In genomic region chr11:101830112-101830511, GRCm38 (mm10) we compare ENCODE assay signal across 8 mouse cellular contexts. TPM values are rescaled to one million over a fixed set of nuclear protein-coding genes. Genes with fewer than 3 reads are reported as not detected.
A peak's percentile ranks its signal among the peaks of the same experiment; 100 is the strongest.
DNase-seq lines count a peak whose midpoint lies in the region; ATAC-seq and TF ChIP-seq lines count a peak whose summit lies in the region.

No protein-coding gene starts in this region.

- no peaks in the 10 kb centered on the region for H3K9me3 ChIP-seq in forebrain, embryonic 12.5 days
- no peaks in the 10 kb centered on the region for H3K9me3 ChIP-seq in forebrain, embryonic 16.5 days (ENCODE audit: control insufficient read depth, low read length)
- H3K9me3 ChIP-seq in hindbrain, embryonic 14.5 days (ENCODE audit: control insufficient read depth, low read length): no peaks in the 10 kb centered on the region
- H3K9me3 ChIP-seq in lung, embryonic 15.5 days: no peaks in the 10 kb centered on the region

- no peak for TF ChIP-seq CTCF in gastrocnemius, adult 2 months (IDR thresholded peaks at IDR 0.05)

- WGBS in forebrain, embryonic 12.5 days: 30% methylated on average over 10 of the region's 10 CpGs
- WGBS in forebrain, embryonic 16.5 days: 25% methylated on average over 10 of the region's 10 CpGs
- WGBS in hindbrain, embryonic 14.5 days: 24% methylated on average over 10 of the region's 10 CpGs
- 9% methylated on average over 10 of the region's 10 CpGs for WGBS in lung, embryonic 15.5 days

- peak overlapping the region; percentile 51; the same call in 1 of the 2 replicates for H3K27ac ChIP-seq in forebrain, embryonic 12.5 days
- H3K27ac ChIP-seq in forebrain, embryonic 16.5 days (ENCODE audit: low read length): no peak overlapping the region
- peak overlapping the region; percentile 83 for H3K27ac ChIP-seq in gastrocnemius, adult 2 months
- H3K27ac ChIP-seq in hindbrain, embryonic 14.5 days: no peak overlapping the region
- H3K27ac ChIP-seq in lung, embryonic 15.5 days: peak overlapping the region; percentile 70

- H3K27me3 ChIP-seq in forebrain, embryonic 12.5 days: no peaks in the 10 kb centered on the region
- H3K27me3 ChIP-seq in forebrain, embryonic 16.5 days (replicated peaks; ENCODE audit: control insufficient read depth, insufficient read depth, low read length): no peaks in the 10 kb centered on the region
- no peaks in the 10 kb centered on the region for H3K27me3 ChIP-seq in hindbrain, embryonic 14.5 days (ENCODE audit: control insufficient read depth, insufficient read depth, low read length)
- H3K27me3 ChIP-seq in lung, embryonic 15.5 days: no peaks in the 10 kb centered on the region

- H3K36me3 ChIP-seq in forebrain, embryonic 12.5 days (replicated peaks): no peaks in the 10 kb centered on the region
- no peaks in the 10 kb centered on the region for H3K36me3 ChIP-seq in forebrain, embryonic 16.5 days (ENCODE audit: control insufficient read depth, insufficient read depth)
- no peaks in the 10 kb centered on the region for H3K36me3 ChIP-seq in hindbrain, embryonic 14.5 days (replicated peaks; ENCODE audit: control insufficient read depth, insufficient read depth)
- H3K36me3 ChIP-seq in lung, embryonic 15.5 days: no peaks in the 10 kb centered on the region

- no peak overlapping the region for H3K4me3 ChIP-seq in forebrain, embryonic 12.5 days (replicated peaks)
- H3K4me3 ChIP-seq in forebrain, embryonic 16.5 days (replicated peaks; ENCODE audit: low read length): no peak overlapping the region
- H3K4me3 ChIP-seq in gastrocnemius, adult 2 months: peak overlapping the region; percentile 43
- no peak overlapping the region for H3K4me3 ChIP-seq in hindbrain, embryonic 14.5 days (replicated peaks; ENCODE audit: low read length)
- no peak overlapping the region for H3K4me3 ChIP-seq in lung, embryonic 15.5 days

- peak; percentile 72 for DNase-seq in gastrocnemius, adult 2 months
- peak; percentile 35 for DNase-seq in hindbrain, embryonic 14.5 days (ENCODE audit: low spot score)
- no peak for DNase-seq in left cerebral cortex, postnatal 25 days (ENCODE audit: low spot score in 2 of 2)
- no peak for DNase-seq in frontal cortex, postnatal 14 days (ENCODE audit: low spot score in 2 of 2)
- no peak for DNase-seq in right cerebral cortex, adult 18-20 months

- H3K4me1 ChIP-seq in forebrain, embryonic 12.5 days: peaks cover 10% of the 10 kb centered on the region; the same call in 1 of the 2 replicates
- H3K4me1 ChIP-seq in forebrain, embryonic 16.5 days (replicated peaks; ENCODE audit: control insufficient read depth, insufficient read depth, low read length): peaks cover 5% of the 10 kb centered on the region; the same call in 1 of the 2 replicates
- H3K4me1 ChIP-seq in hindbrain, embryonic 14.5 days (replicated peaks; ENCODE audit: control insufficient read depth, insufficient read depth, low read length): 0 out of 2 replicates have a peak, but pooled peaks cover 6% of the 10 kb centered on the region
- peaks cover 23% of the 10 kb centered on the region for H3K4me1 ChIP-seq in lung, embryonic 15.5 days

- intact Hi-C loops in gastrocnemius, adult 2 months (cut with DNase I): loop anchor here (5.0 kb wide), 1 partner anchor 52 kb away; no protein-coding TSS in a partner anchor
- intact Hi-C loops in left cerebral cortex, postnatal 25 days (cut with DNase I): no loop called here

- H3K9ac ChIP-seq in forebrain, embryonic 12.5 days: no peak overlapping the region; the same call in 1 of the 2 replicates
- no peak overlapping the region for H3K9ac ChIP-seq in forebrain, embryonic 16.5 days (replicated peaks; ENCODE audit: low read depth, low read length)
- H3K9ac ChIP-seq in hindbrain, embryonic 14.5 days: no peak overlapping the region
- H3K9ac ChIP-seq in lung, embryonic 15.5 days: no peak overlapping the region

- H3K4me2 ChIP-seq in forebrain, embryonic 12.5 days: no peak overlapping the region
- H3K4me2 ChIP-seq in forebrain, embryonic 16.5 days (ENCODE audit: low read length): no peak overlapping the region
- H3K4me2 ChIP-seq in hindbrain, embryonic 14.5 days (replicated peaks): no peak overlapping the region
- peak overlapping the region; percentile 31 for H3K4me2 ChIP-seq in lung, embryonic 15.5 days

- ATAC-seq in forebrain, embryonic 12.5 days (ENCODE audit: low FRiP score): no peak
- ATAC-seq in forebrain, embryonic 16.5 days: no peak
- no peak for ATAC-seq in hindbrain, embryonic 14.5 days (ENCODE audit: low FRiP score)
- peak; percentile 37; the same call in 1 of the 2 replicates for ATAC-seq in lung, embryonic 15.5 days (ENCODE audit: borderline replicate concordance, extremely low read depth, low FRiP score, low TSS enrichment)

RNA-seq across cellular contexts. Expression of gene Etv4, which starts 44.9 kb away (rescaled TPM):
- polyA plus RNA-seq in forebrain, embryonic 12.5 days (2016; fragmentation: Nextera tagmentation; extraction: Ambion mirVana): 4.7 and 7.0 TPM in 2 replicates
- 6.8 and 7.3 TPM in 2 replicates for polyA plus RNA-seq in forebrain, embryonic 16.5 days (2015; fragmentation: Nextera tagmentation; extraction: Ambion mirVana)
- 1 to 10 TPM; 2.7 to 3.1 TPM for total RNA-seq in gastrocnemius, adult 2 months (2021)
- polyA plus RNA-seq in hindbrain, embryonic 14.5 days (2014; fragmentation: Nextera tagmentation; extraction: Ambion mirVana): 12.2 and 12.6 TPM in 2 replicates
- polyA plus RNA-seq in lung, embryonic 15.5 days (2015; fragmentation: Nextera tagmentation; extraction: Ambion mirVana): 12.5 and 12.9 TPM in 2 replicates
- total RNA-seq in left cerebral cortex, postnatal 25 days (2021): 10 to 100 TPM; 18.1 to 20.3 TPM

Comparison
In these comparisons a context has a peak if more than half of its experiments do, and no peak if none do; other contexts are left out.
1. H3K27ac ChIP-seq: peak in forebrain, embryonic 12.5 days (single experiment), gastrocnemius, adult 2 months (single experiment) and lung, embryonic 15.5 days (single experiment); none in forebrain, embryonic 16.5 days (single experiment) and hindbrain, embryonic 14.5 days (single experiment).
2. DNase-seq: peak in gastrocnemius, adult 2 months (single experiment) and hindbrain, embryonic 14.5 days (single experiment); none in left cerebral cortex, postnatal 25 days (0 of 2), frontal cortex, postnatal 14 days (0 of 2) and right cerebral cortex, adult 18-20 months (single experiment).